Comparison of ENCODE assay signal across 31 mouse cellular contexts in the genomic region with DNA sequence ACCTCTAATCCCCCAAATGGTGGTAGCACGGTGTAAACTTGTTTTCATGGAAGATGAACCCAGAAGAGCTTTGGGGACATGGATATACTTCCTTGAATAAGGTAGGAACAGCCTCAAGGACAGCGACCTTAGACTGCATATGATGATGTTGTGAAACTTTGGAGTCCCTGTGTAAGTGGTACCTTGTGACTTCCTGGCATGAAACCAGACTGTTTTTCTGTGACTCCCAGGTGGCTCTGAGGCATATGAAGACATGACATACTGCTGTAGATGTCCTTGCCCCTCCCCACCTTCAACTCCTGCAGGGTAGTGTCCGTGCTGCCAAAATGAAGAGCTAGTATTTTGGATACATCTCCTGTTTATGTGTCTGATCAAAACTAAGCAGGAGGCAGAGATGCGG.
"Had no signal": no experiment of that assay in that cellular context is flagged by ENCODE, and none has a peak within 500 bp of the region (broad histone marks: within the 10 kb centered on the region; RNA-seq: fewer than 3 reads in every experiment).

No protein-coding gene starts in this region.

- H3K9me3 ChIP-seq: limb, embryonic 10.5 days; limb, embryonic 12.5 days; limb, embryonic 13.5 days; limb, embryonic 15.5 days; liver, embryonic 12.5 days; liver, embryonic 13.5 days; liver, embryonic 15.5 days; lung, embryonic 15.5 days; midbrain, embryonic 10.5 days; midbrain, embryonic 12.5 days; midbrain, embryonic 13.5 days; midbrain, embryonic 15.5 days had no signal

- ATAC-seq: liver, embryonic 12.5 days; liver, postnatal 0 days; lung, postnatal 0 days; midbrain, embryonic 13.5 days; midbrain, embryonic 15.5 days; midbrain, embryonic 16.5 days had no signal

- DNase-seq: left cerebral cortex, postnatal 4 days; liver; liver, embryonic 13.5 days; liver, postnatal 0 days; lung, adult 18-20 months; lung, adult 2 months; lung, embryonic 14.5 days; lung, postnatal 10 days; lung, postnatal 14 days; lung, postnatal 36 days; lung, postnatal 4 days; midbrain, embryonic 14.5 days had no signal

- H3K4me1 ChIP-seq: liver, embryonic 12.5 days; liver, embryonic 13.5 days; liver, embryonic 15.5 days; megakaryocyte, embryonic 14.5 days; midbrain, embryonic 10.5 days; midbrain, embryonic 13.5 days; midbrain, embryonic 15.5 days had no signal

- H3K4me2 ChIP-seq: limb, embryonic 12.5 days; limb, embryonic 13.5 days; limb, embryonic 15.5 days; liver, embryonic 11.5 days; liver, embryonic 12.5 days; liver, embryonic 13.5 days; liver, embryonic 15.5 days; lung, embryonic 14.5 days; lung, embryonic 15.5 days; midbrain, embryonic 11.5 days; midbrain, embryonic 12.5 days; midbrain, embryonic 13.5 days; midbrain, embryonic 15.5 days had no signal

- H3K36me3 ChIP-seq: limb, embryonic 10.5 days; limb, embryonic 12.5 days; limb, embryonic 13.5 days; limb, embryonic 15.5 days; liver, embryonic 12.5 days; liver, embryonic 13.5 days; liver, embryonic 15.5 days; lung, embryonic 15.5 days; midbrain, embryonic 10.5 days; midbrain, embryonic 12.5 days; midbrain, embryonic 13.5 days; midbrain, embryonic 15.5 days had no signal

- H3K27me3 ChIP-seq: limb, embryonic 12.5 days; limb, embryonic 13.5 days; limb, embryonic 15.5 days; liver, embryonic 12.5 days; liver, embryonic 13.5 days; liver, embryonic 15.5 days; lung, embryonic 15.5 days; megakaryocyte, embryonic 14.5 days; midbrain, embryonic 12.5 days; midbrain, embryonic 13.5 days; midbrain, embryonic 15.5 days had no signal

- H3K27ac ChIP-seq: limb, embryonic 10.5 days; limb, embryonic 12.5 days; limb, embryonic 13.5 days; limb, embryonic 15.5 days; liver, embryonic 12.5 days; liver, embryonic 13.5 days; liver, embryonic 14.5 days; liver, embryonic 15.5 days; lung, embryonic 15.5 days; macrophage; midbrain, embryonic 10.5 days; midbrain, embryonic 12.5 days; midbrain, embryonic 13.5 days; midbrain, embryonic 15.5 days had no signal

- H3K9ac ChIP-seq: limb, embryonic 12.5 days; limb, embryonic 13.5 days; limb, embryonic 15.5 days; liver, embryonic 12.5 days; liver, embryonic 13.5 days; liver, embryonic 14.5 days; liver, embryonic 15.5 days; liver, postnatal 0 days; lung, embryonic 14.5 days; lung, embryonic 15.5 days; midbrain, embryonic 12.5 days; midbrain, embryonic 13.5 days; midbrain, embryonic 15.5 days had no signal

- H3K4me3 ChIP-seq: limb, embryonic 10.5 days; limb, embryonic 12.5 days; limb, embryonic 13.5 days; limb, embryonic 15.5 days; liver, embryonic 12.5 days; liver, embryonic 13.5 days; liver, embryonic 15.5 days; lung, embryonic 15.5 days; megakaryocyte, embryonic 14.5 days; midbrain, embryonic 10.5 days; midbrain, embryonic 12.5 days; midbrain, embryonic 13.5 days; midbrain, embryonic 15.5 days; myocyte had no signal
